ENCODE assay signal across 12 mouse cellular contexts in genomic region chr13:97193420-97193819, GRCm38 (mm10). TPM values are rescaled to one million over a fixed set of nuclear protein-coding genes. Genes with fewer than 3 reads are reported as not detected.
DNase-seq lines count a peak whose midpoint lies in the region; ATAC-seq lines count a peak whose summit lies in the region.
"Had no signal": no experiment of that assay in that cellular context is flagged by ENCODE, and none has a peak within 500 bp of the region (broad histone marks: within the 10 kb centered on the region; RNA-seq: fewer than 3 reads in every experiment).

No protein-coding gene starts in this region.

- H3K9me3 ChIP-seq in hindbrain, embryonic 14.5 days (ENCODE audit: control insufficient read depth, low read length): no peaks in the 10 kb centered on the region
- no peaks in the 10 kb centered on the region for H3K9me3 ChIP-seq in hindbrain, embryonic 11.5 days (ENCODE audit: control insufficient read depth, low read length)
- H3K9me3 ChIP-seq: embryonic facial prominence, embryonic 15.5 days; G1E; liver, embryonic 15.5 days; stomach, embryonic 15.5 days had no signal

- H3K36me3 ChIP-seq in hindbrain, embryonic 14.5 days (replicated peaks; ENCODE audit: control insufficient read depth, insufficient read depth): no peaks in the 10 kb centered on the region
- no peaks in the 10 kb centered on the region for H3K36me3 ChIP-seq in hindbrain, embryonic 11.5 days (ENCODE audit: control insufficient read depth, insufficient read depth, low read length)
- H3K36me3 ChIP-seq: embryonic facial prominence, embryonic 15.5 days; stomach, embryonic 15.5 days had no signal

- H3K27ac ChIP-seq in hindbrain, embryonic 14.5 days: no peak overlapping the region
- H3K27ac ChIP-seq in hindbrain, embryonic 11.5 days (ENCODE audit: low read depth, low read length): no peak overlapping the region
- H3K27ac ChIP-seq: embryonic facial prominence, embryonic 15.5 days; liver, embryonic 15.5 days; stomach, embryonic 15.5 days had no signal

- no peak overlapping the region for H3K4me3 ChIP-seq in hindbrain, embryonic 14.5 days (replicated peaks; ENCODE audit: low read length)
- H3K4me3 ChIP-seq in hindbrain, embryonic 11.5 days (ENCODE audit: low read depth, low read length): no peak overlapping the region
- H3K4me3 ChIP-seq: embryonic facial prominence, embryonic 15.5 days; liver, embryonic 15.5 days; stomach, embryonic 15.5 days had no signal

- DNase-seq in hindbrain, embryonic 14.5 days (ENCODE audit: low spot score): peak; percentile 75
- DNase-seq in hindbrain, embryonic 11.5 days (ENCODE audit: low spot score): no peak
- DNase-seq in adrenal gland, postnatal 10 days: peak; percentile 81
- peak; percentile 47 to 50 for DNase-seq in frontal cortex, postnatal 14 days (ENCODE audit: low spot score in 2 of 2)
- DNase-seq in kidney, postnatal 36 days: peak; percentile 84 to 85
- DNase-seq in lung, postnatal 36 days: peak; percentile 62
- no peak for DNase-seq in embryo, embryonic 10 days (ENCODE audit: low spot score)
- no peak for DNase-seq in c-Kit-positive CD71-positive TER-119-positive erythroid progenitor cells, embryonic 14.5 days (ENCODE audit: low spot score)

- H3K9ac ChIP-seq in hindbrain, embryonic 14.5 days: no peak overlapping the region
- H3K9ac ChIP-seq in hindbrain, embryonic 11.5 days (ENCODE audit: low read depth, low read length): no peak overlapping the region
- H3K9ac ChIP-seq: embryonic facial prominence, embryonic 15.5 days; liver, embryonic 15.5 days; stomach, embryonic 15.5 days had no signal

- no peak for ATAC-seq in hindbrain, embryonic 14.5 days (ENCODE audit: low FRiP score)
- ATAC-seq in hindbrain, embryonic 11.5 days (ENCODE audit: low FRiP score): no peak

- H3K27me3 ChIP-seq in hindbrain, embryonic 14.5 days (ENCODE audit: control insufficient read depth, insufficient read depth, low read length): no peaks in the 10 kb centered on the region
- H3K27me3 ChIP-seq in hindbrain, embryonic 11.5 days (ENCODE audit: control insufficient read depth, insufficient read depth, low read length): no peaks in the 10 kb centered on the region
- H3K27me3 ChIP-seq: embryonic facial prominence, embryonic 15.5 days; liver, embryonic 15.5 days; stomach, embryonic 15.5 days had no signal

- no peaks in the 10 kb centered on the region for H3K4me1 ChIP-seq in hindbrain, embryonic 14.5 days (replicated peaks; ENCODE audit: control insufficient read depth, insufficient read depth, low read length)
- no peaks in the 10 kb centered on the region; the same call in 1 of the 2 replicates for H3K4me1 ChIP-seq in hindbrain, embryonic 11.5 days (replicated peaks; ENCODE audit: control insufficient read depth, insufficient read depth, low read length)
- H3K4me1 ChIP-seq: stomach, embryonic 15.5 days had no signal

- H3K4me2 ChIP-seq in hindbrain, embryonic 14.5 days (replicated peaks): no peak overlapping the region
- no peak overlapping the region for H3K4me2 ChIP-seq in hindbrain, embryonic 11.5 days (replicated peaks; ENCODE audit: low read depth, low read length)
- H3K4me2 ChIP-seq: embryonic facial prominence, embryonic 15.5 days; liver, embryonic 15.5 days; stomach, embryonic 15.5 days had no signal

- WGBS in hindbrain, embryonic 14.5 days: 46% methylated on average over 7 of the region's 7 CpGs
- WGBS in hindbrain, embryonic 11.5 days: 77% methylated on average over 7 of the region's 7 CpGs

RNA-seq across cellular contexts. Expression of gene Hexb, which starts 4.7 kb away (rescaled TPM):
- 45.3 and 50.7 TPM in 2 replicates for polyA plus RNA-seq in hindbrain, embryonic 14.5 days (2014; fragmentation: Nextera tagmentation; extraction: Ambion mirVana)
- 26.6 and 28.7 TPM in 2 replicates for polyA plus RNA-seq in hindbrain, embryonic 11.5 days (2014; fragmentation: Nextera tagmentation; extraction: Ambion mirVana)
- 10 to 100 TPM; 26.7 to 29.8 TPM for total RNA-seq in adrenal gland, postnatal 10 days (2021)

RNA-seq across cellular contexts. Expression of gene Enc1, which starts 47.5 kb away (rescaled TPM):
- 80.5 and 82.4 TPM in 2 replicates for polyA plus RNA-seq in hindbrain, embryonic 14.5 days (2014; fragmentation: Nextera tagmentation; extraction: Ambion mirVana)
- 34.8 and 45.9 TPM in 2 replicates for polyA plus RNA-seq in hindbrain, embryonic 11.5 days (2014; fragmentation: Nextera tagmentation; extraction: Ambion mirVana)
- 10 to 100 TPM; 19.6 to 20.3 TPM for total RNA-seq in adrenal gland, postnatal 10 days (2021)

RNA-seq across cellular contexts. Expression of gene Gfm2, which starts 55.7 kb away (rescaled TPM):
- 30.3 and 33.5 TPM in 2 replicates for polyA plus RNA-seq in hindbrain, embryonic 14.5 days (2014; fragmentation: Nextera tagmentation; extraction: Ambion mirVana)
- polyA plus RNA-seq in hindbrain, embryonic 11.5 days (2014; fragmentation: Nextera tagmentation; extraction: Ambion mirVana): 35.2 and 39.1 TPM in 2 replicates
- 10 to 100 TPM; 36.4 to 43.5 TPM for total RNA-seq in adrenal gland, postnatal 10 days (2021)

RNA-seq across cellular contexts. Expression of gene Nsa2, which starts 55.7 kb away (rescaled TPM):
- polyA plus RNA-seq in hindbrain, embryonic 14.5 days (2014; fragmentation: Nextera tagmentation; extraction: Ambion mirVana): 40.1 and 44.4 TPM in 2 replicates
- 67.1 and 71.0 TPM in 2 replicates for polyA plus RNA-seq in hindbrain, embryonic 11.5 days (2014; fragmentation: Nextera tagmentation; extraction: Ambion mirVana)
- total RNA-seq in adrenal gland, postnatal 10 days (2021): 10 to 100 TPM; 84.0 to 85.8 TPM

Comparison
In these comparisons a context has a peak if more than half of its experiments do, and no peak if none do; other contexts are left out.
1. DNase-seq: peak in hindbrain, embryonic 14.5 days (single experiment), adrenal gland, postnatal 10 days (single experiment), frontal cortex, postnatal 14 days (2 of 2), kidney, postnatal 36 days (2 of 2) and lung, postnatal 36 days (single experiment); none in hindbrain, embryonic 11.5 days (single experiment), embryo, embryonic 10 days (single experiment) and c-Kit-positive CD71-positive TER-119-positive erythroid progenitor cells, embryonic 14.5 days (single experiment).